Mouse (Mus musculus): Measurements from ENCODE around the gene Cntnap3. TPM values are rescaled to one million over a fixed set of nuclear protein-coding genes. Genes with fewer than 3 reads are reported as not detected.
A peak's percentile ranks its signal among the peaks of the same experiment; 100 is the strongest.
"Not testable (repeated sequence)": the region's sequence is repeated elsewhere in the genome, so short reads cannot be mapped to it uniquely, and the experiment has no call there.

Cntnap3 gene
- 1 to 10 TPM; 2.0 to 2.7 TPM for total RNA-seq (2021)

GRCm38 (mm10) chr13:64903585-64904208 is at the start of gene Cntnap3:
TSS of gene Cntnap3 (minus strand) at chr13:64903955.
- peak; percentile 2 to 23 for DNase-seq

GRCm38 (mm10) chr13:64917191-64917590 is 13.4 kb upstream of the Cntnap3 start, which contains the start of gene Spata31:
TSS of gene Spata31 (plus strand) at chr13:64917406.
- no peak for DNase-seq

GRCm38 (mm10) chr13:64903132-64903531 is 623 bp downstream of the Cntnap3 start:
- no peak for DNase-seq

- DNase-seq: no peak
Measured at GRCm38 (mm10) chr13:64865397-64865796, 38.4 kb downstream of the Cntnap3 start.

- DNase-seq: not testable (repeated sequence)
Measured at GRCm38 (mm10) chr13:64824856-64825255, 78.9 kb downstream of the Cntnap3 start.

GRCm38 (mm10) chr13:64745383-64745782 is 158.4 kb downstream of the Cntnap3 start:
- DNase-seq: no peak

GRCm38 (mm10) chr13:64732244-64732643 is 171.5 kb downstream of the Cntnap3 start:
- no peak for DNase-seq

GRCm38 (mm10) chr13:64716791-64717190 is 187.0 kb downstream of the Cntnap3 start:
- DNase-seq: no peak

- DNase-seq: no peak
Measured at GRCm38 (mm10) chr13:64692463-64692862, 211.3 kb downstream of the Cntnap3 start.

Other genes starting within 250 kb of the Cntnap3 start
- not detected for gene Spata31, start 13.5 kb upstream of the Cntnap3 start, total RNA-seq (2021)
- not detected for gene Spata31d1c, start 129.1 kb upstream of the Cntnap3 start, total RNA-seq (2021)
- gene Prss47, start 148.8 kb upstream of the Cntnap3 start, total RNA-seq (2021): not detected
- 10 to 100 TPM; 44.6 to 47.3 TPM for gene Mfsd14b, start 209.0 kb upstream of the Cntnap3 start, total RNA-seq (2021)
- gene Olfr465-ps1, start 234.1 kb upstream of the Cntnap3 start, total RNA-seq (2021): not detected
- not detected for gene Olfr466, start 246.3 kb upstream of the Cntnap3 start, total RNA-seq (2021)

Measured in layer of hippocampus, postnatal 36 days (tissue).